Mouse (Mus musculus): ENCODE measurements around the gene Limch1.

- TF ChIP-seq CTCF (IDR thresholded peaks at IDR 0.05; ENCODE audit: low read depth) (no peak), EP300 (IDR thresholded peaks at IDR 0.05; ENCODE audit: low read depth) (no peak)
Measured at GRCm38 (mm10) chr5:66865229-66865628, 119.6 kb downstream of the Limch1 start.

All from liver, embryonic 14.5 days (tissue).